Mouse (Mus musculus) gastrocnemius, adult 18-20 months (tissue): ENCODE results near the gene Nell2. TPM values are rescaled to one million over a fixed set of nuclear protein-coding genes. Genes with fewer than 3 reads are reported as not detected.

Experiments
- DNase-seq: peaks from one replicate; pipeline ENCODE4 v3.0.0; 2021; ENCODE audit warnings: low spot score
- total RNA-seq, 2 experiments: library from RNA; stranded (reverse); gene quantifications; 2 replicates each; pipeline ENCODE4 v1.2.3; 2021

Gene Nell2
- total RNA-seq, 2 experiments from 2014 or later: 0.33 TPM; not detected in 1

- DNase-seq: no peak
These were observed 419.7 kb downstream of the Nell2 start for GRCm38 (mm10) chr15:95108626-95109025.

- DNase-seq: no peak
These were observed 421.0 kb downstream of the Nell2 start for GRCm38 (mm10) chr15:95107246-95107809.

- DNase-seq: no peak
These were observed 426.8 kb downstream of the Nell2 start for GRCm38 (mm10) chr15:95101522-95101921.

- no peak for DNase-seq
These were observed 428.2 kb downstream of the Nell2 start for GRCm38 (mm10) chr15:95100133-95100532.

GRCm38 (mm10) chr15:95085962-95086361 lies 442.4 kb downstream of the Nell2 start:
- no peak for DNase-seq

GRCm38 (mm10) chr15:95081654-95082053 lies 446.7 kb downstream of the Nell2 start:
- no peak for DNase-seq

GRCm38 (mm10) chr15:95075356-95075755 lies 453.0 kb downstream of the Nell2 start:
- DNase-seq: no peak

GRCm38 (mm10) chr15:95070881-95071280 lies 457.5 kb downstream of the Nell2 start:
- no peak for DNase-seq

- no peak for DNase-seq
These were observed 459.6 kb downstream of the Nell2 start for GRCm38 (mm10) chr15:95068799-95069198.

- no peak for DNase-seq
These were observed 460.3 kb downstream of the Nell2 start for GRCm38 (mm10) chr15:95068023-95068422.

GRCm38 (mm10) chr15:95055081-95055650 lies 473.2 kb downstream of the Nell2 start:
- no peak for DNase-seq

GRCm38 (mm10) chr15:95049171-95049729 lies 479.1 kb downstream of the Nell2 start:
- DNase-seq: no peak

GRCm38 (mm10) chr15:95047486-95047885 lies 480.9 kb downstream of the Nell2 start:
- DNase-seq: no peak

GRCm38 (mm10) chr15:95044011-95044410 lies 484.3 kb downstream of the Nell2 start:
- DNase-seq: no peak

GRCm38 (mm10) chr15:95042437-95042836 lies 485.9 kb downstream of the Nell2 start:
- no peak for DNase-seq

GRCm38 (mm10) chr15:95029487-95029875 lies 498.9 kb downstream of the Nell2 start:
- no peak for DNase-seq

GRCm38 (mm10) chr15:95028862-95029486 lies 499.4 kb downstream of the Nell2 start:
- no peak for DNase-seq

Other genes with a start within 250 kb of the Nell2 start
- gene Dbx2, start 127.4 kb upstream of the Nell2 start, total RNA-seq: under 1 TPM in 1 of 2 experiments, not detected in 1; 0.18 TPM